Mouse (Mus musculus): ENCODE results near the gene Chrm5.

Gene Chrm5

DNA sequence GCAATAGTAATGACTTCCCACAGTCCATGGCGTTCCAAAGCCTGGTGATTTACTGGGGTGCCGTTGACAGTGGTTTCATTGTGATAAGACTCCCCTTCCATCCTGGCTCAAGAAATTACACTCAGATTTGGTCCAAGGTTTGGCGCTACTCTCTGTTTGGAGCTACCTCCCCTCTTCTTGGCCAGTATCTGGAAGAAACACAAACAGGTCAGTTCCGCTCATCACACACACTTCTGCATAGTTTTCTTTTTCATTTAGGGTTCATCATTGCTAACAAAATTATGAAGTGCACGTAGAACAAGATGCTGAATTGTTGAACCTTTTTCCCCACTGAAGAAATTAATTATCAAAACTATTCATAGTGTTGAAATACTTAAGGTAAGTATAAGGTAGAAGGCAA is at the start of gene Chrm5:
Gene Chrm5, minus strand, starts transcription at position 101 of the 400 bp plus-strand sequence.
- DNase-seq (ENCODE audit: low spot score) = no peak

DNA sequence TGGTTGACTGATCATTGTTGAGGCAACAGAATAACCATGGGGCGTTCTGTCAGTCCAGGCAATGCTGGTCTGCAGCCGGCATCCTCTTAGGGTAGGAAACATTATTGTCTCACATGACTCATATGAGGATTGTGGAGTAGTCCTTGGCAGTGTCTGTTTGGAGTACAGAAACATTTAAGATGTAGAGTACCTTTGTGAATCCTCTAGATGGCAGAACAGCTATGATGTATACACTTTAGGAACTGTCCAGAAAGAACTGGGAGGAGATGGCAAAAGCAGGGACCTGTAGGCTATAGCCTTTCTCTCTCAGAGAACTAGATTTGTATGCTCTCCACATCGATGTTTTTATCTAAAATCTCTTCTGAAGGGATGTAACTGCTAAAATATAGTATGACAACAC is 46.4 kb upstream of the Chrm5 start:
- no peak for DNase-seq (ENCODE audit: low spot score)

DNA sequence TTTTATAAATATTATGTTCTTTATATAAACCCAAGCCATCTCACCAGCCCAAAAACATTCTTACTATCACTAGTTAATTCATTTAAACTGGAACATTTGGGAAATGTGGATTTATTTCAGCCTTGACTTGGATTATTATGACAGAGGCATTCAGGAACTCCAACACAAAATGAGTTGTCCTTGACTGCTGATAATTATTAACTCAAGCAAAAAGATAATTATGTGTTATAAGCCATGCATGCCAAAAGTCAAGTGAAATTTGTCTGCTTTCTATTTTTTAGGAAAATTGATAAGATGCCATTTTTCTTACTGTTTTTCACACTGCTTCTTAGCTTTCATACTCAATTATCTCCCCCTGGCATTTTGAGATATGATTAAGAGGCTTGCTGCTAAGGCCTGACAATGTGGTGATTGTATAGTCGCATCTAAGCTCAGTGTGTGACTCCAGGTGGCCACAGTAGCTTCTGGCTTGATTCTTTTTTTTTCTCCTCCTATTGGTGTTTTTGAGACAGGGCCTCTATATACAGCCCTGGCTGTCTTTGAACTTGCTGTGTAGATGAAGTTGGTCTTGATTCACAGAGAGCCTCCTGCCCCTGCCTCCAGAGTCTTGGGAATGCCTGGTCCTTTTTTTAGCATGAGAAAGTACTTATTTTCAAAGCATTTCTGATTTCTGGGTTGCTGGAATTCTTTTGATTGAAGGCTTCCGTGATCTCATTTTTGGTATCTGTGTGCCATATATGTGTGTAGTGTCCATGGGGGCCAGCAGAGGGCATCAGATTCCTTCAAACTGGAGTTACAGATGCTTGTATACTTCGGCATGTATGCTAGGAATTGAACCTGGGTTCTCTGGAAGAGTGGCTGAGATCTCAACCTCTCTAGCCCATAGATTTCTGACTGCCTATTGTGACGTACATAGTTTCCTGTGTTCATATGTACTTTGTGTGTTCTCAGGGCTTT is 40.2 kb upstream of the Chrm5 start:
- DNase-seq (ENCODE audit: low spot score) = no peak

DNA sequence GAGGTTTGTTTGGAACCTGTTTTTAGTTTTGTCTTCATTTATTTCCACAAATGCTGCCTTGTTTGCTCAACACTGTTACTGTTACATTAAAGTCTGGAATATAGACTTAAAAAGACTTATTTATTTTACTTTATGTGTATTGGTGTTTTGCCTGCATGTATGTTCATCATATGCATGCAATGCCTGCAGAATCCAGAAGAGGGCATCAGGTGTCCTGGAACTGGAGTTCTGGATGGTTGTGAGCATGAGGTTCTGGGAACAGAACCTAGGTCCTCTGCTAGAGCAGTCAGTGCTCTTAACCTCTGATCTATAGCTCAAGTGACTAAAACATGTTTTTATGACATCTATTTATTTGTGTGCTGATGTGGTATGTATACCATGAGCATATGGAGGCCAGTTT is 38.0 kb upstream of the Chrm5 start:
- DNase-seq (ENCODE audit: low spot score) = no peak

DNA sequence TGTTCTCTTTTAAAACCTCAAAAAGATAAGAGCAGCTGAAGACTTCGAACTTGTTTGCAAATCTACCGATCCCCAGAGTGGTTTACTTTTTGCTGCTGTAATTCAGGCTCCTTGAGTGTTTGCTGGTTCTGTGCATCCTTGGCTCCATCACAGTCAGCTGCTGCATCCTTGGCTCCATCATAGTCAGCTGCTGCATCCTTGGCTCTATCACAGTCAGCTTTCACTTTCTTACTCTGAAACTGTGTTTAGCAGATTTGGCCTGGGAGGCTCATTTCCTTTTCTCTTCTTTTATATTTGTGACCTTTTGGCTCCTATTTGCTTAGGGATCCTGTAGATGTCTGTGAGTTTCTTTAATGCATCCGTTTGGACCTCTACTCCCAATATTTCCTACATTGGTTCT is 36.6 kb upstream of the Chrm5 start:
- DNase-seq (ENCODE audit: low spot score) = no peak

DNA sequence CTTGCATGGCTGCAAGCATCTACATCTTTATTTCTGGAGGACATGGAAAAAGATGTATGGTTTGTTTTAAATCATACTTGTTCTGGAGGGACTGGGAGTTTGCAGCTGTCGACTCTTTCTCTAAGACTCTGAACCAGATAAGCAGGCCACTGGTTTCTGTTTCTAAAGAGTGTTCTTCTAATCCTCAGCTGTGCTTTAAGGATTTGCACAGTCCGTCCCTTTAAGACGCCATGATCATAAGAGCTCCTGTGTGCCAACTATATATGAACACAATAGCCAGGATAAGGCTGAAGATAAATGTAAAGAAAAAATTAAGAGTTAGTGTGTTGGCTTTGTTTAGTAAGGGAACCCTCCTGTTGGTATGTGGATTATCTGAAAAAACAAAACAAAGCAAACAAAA is 36.2 kb upstream of the Chrm5 start:
- no peak for DNase-seq (ENCODE audit: low spot score)

DNA sequence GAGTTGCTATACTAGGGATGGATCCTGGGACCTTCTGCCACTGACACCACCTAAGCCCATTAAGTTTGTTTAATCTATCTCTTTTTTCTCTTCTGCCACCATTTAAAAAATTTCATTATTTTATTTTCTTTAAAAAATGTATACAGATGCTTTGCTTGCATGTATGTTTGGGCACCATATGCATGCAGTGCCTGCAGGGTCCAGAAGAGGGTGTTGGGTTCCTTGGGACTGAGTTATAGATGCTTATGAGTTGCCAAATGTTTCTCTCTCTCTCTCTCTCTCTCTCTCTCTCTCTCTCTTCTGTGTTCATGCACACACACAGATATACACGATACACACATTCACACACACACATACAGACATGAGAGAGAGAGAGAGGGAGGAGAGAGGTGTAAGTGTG is 32.5 kb upstream of the Chrm5 start:
- DNase-seq (ENCODE audit: low spot score) = no peak

DNA sequence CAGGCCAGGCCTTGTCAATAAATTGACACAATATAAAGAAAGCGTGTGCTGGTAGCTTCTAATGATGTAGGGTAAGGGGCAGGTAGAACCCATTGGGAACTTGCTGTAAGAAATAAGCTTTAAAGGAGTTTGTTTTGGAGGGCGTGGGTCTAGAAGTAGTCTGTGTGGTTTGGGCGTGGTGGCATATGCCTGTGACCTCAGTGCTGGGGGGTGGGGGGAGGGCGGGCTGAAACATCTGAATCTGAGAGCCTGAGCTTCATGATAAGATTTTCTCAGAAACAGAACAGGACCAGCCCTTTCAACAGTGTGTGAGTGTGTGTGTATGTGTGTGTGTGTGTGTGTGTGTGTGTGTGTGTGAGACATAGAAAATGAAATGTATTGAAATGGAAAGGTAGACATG is 29.6 kb upstream of the Chrm5 start:
- no peak for DNase-seq (ENCODE audit: low spot score)

DNA sequence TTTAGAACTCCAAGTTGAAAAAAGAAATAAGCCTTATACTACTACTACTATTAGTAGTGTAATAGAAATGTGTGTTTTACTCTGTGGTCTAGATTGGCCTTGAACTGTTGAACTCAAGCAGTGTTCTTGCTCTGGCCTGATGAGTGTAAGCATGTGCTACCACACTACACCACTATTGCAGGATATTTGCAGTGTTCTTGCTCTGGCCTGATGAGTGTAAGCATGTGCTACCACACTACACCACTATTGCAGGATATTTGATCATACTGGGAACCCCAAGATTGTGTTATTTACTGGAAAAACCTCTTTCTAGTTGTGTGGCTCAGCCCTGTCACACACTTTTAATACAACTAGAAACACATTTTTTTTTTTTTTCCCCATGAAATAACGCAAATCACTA is 26.9 kb upstream of the Chrm5 start:
- no peak for DNase-seq (ENCODE audit: low spot score)

DNA sequence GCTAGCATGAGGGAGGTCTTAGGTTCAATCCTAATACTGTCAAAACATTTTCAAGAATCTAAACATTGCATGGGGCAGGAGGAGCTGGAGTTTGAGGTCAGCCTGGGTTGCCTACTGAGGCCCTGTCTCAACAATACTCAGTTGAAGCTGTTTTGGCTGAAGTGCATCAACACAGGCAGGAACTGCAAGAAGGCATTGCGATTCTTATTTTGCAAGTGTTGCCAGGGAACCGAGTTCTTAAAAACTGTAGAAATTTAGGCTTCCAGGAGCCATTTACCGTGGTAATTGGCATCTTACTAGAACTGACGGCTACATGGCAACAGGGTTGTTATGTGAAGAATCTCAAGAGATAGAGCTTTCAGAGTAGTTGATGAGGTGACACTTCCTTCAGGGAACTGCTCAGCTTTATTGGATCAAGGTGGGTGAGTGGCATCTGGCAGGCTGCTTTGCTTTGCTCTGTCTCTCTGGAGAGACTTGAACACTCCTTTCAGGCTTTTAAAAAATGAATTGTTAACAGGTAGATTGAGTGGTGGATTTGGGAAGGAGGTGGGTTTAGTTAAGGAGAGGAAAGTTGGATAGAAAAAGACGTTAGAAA is 26.4 kb upstream of the Chrm5 start:
- no peak for DNase-seq (ENCODE audit: low spot score)

DNA sequence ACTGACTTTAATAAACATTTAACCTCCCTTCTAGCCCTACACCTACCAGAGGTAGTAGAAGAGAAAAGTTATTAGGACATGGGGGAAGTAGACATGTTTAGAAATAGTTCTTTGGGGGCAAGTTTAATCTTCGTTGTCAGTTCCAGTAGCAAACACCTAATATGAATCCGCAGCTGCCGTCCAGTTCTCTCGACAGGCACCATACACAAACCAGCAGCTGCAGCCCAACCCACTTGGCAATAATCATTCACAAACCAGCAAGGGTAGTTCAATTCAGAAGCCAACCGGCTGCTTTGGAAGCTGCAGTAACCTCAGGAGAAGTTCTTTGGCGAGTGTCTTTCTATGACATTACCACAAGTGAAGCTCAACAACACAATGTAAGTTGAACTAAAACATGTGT is 23.4 kb upstream of the Chrm5 start:
- DNase-seq (ENCODE audit: low spot score) = no peak

DNA sequence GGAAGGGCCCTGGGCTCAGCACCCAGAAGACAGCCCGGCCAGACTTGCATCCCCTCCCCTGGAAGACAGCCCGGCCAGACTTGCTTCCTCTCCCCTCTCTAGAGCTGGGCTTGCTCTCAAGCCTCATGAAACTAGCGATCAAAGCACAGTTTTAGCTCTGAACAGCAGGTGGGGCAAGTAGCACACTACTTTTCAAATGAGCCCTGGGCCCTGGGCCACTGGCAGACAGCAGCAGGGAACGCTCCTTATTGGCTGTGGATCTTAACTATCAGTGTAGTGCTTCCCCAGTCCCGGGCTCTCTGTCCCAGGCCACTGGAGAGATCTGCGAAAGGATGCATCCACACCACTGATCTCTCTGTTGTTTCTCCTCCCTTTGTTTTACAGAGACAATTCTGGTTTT is 20.6 kb upstream of the Chrm5 start:
- DNase-seq (ENCODE audit: low spot score) = peak; percentile 37

DNA sequence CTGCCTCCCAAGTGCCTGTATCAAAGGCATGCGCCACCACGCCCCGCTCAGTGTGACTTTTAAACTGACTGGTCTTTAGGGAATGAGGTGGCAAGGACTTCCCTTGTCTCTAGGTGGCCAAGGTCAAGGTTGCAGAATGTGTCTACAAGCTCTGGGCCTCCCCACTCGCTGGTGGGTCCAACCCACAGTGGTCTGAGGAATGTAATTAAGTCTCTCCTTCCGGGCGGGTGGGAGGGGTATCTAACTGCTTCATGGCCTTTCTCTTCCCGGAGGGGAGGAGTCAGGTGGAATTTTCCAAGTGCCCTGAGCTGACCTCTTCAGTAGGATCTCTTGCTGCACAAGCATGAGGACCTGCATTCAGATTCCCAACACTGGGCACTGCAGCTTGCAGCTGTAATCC is 17.3 kb upstream of the Chrm5 start:
- DNase-seq (ENCODE audit: low spot score) = no peak

DNA sequence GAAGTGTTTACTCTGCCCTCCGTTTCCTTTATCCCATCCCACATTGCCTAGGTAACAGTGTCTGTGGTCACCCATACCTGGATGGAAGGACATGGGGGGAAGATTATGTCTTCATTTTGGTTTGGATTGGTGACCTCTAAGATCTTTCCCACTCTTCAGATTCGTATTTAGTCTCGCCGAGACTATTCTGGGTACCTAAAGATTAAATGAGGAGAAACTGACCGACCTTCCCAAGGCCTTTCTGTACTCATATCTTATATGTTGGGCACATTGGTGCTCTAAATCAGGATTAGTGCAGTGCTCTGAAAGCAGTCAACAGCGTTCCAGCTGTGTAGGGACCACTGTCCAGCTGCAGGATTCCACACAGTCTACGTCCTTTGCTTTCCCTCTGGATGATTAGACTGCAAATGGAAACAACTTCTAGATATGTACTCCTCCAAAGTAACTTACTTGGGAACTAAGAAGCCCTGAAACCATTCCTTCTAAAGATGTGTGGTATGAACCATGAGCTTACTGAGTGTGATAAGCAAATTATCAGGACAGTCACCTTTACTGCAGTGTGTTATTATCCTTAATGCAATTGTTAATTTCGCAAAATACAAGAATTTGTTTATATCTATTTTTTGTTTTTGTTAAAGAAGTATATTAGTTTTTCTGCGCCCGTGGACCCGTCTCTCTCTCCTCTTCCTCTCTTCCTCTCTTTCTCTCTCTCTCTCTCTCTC is 13.1 kb upstream of the Chrm5 start:
- no peak for DNase-seq (ENCODE audit: low spot score)

DNA sequence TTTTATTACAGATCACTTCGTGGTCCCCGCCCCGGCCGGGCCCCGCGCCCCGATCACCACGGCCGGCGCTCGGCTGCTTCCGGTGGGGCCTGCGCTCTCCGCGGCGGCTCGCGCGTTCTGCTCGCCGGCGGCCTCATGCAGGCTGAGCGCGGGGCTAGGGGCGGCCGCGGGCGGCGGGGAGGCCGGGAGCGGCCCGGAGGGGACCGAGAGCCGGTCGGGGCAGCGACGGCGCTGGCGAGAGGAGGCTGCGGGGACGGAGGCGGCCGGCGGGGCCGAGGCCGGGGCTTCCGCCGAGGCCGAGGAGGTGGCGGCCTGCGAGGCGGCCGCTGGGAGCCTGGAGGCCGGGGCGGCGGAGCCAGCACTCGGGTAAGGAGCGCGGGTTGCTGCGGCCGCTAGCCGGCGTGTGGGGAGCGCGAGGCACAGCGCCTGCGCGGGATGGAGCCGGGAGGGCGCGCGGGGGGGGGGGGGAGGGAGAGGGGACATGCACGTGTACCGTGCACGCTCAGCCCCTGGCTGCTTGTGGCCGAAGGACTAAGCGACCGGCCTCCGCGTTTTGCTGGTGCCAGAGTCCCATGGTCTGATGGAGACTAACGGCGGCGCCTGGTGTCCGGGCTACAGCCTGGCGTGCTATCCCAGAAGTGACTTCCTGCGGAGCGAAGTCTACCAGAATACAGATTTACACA is 12.4 kb upstream of the Chrm5 start, which contains the start of gene Aven:
Gene Aven, plus strand, starts transcription at position 109 of the 683 bp plus-strand sequence.
- peak; percentile 79 for DNase-seq (ENCODE audit: low spot score)

DNA sequence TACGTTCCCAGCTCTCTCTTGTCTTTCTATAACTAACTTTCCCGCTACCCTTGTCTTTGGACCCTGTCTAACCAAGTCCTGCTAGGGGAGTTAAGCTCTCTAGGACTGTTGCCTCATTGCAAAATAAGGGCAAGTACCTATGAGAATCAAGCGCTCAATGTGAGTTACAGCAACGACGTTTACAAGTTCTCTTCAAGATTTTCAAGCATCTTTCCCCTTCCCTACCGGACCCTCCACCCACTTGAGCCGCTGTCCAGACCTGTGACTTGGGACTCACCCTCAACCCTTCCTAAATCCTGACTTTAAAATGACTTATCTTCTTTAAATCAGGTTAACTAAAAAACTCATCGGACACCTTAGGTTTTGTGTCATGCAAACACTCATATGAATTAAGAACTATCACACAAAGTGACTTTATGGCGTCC is 11.9 kb upstream of the Chrm5 start:
- DNase-seq (ENCODE audit: low spot score) = peak; percentile 24

DNA sequence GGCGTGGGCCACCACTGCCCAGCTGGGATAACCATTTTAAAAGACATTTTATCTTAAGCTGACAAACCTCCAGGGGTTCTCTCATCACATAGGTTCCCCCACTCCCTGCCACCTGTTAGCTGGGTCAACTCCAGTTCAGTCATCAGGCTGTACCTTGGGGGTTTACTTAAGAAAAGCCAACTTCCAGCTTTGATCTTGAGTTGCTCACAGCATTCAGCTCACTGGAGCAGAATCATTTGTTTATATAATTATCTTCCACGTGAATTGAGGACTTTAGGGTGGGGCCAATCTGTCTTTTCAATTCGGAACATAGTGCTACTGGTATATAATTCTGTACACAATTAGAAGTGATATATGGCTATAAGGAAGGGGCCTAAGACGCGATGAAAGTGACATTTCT is 11.1 kb upstream of the Chrm5 start:
- DNase-seq (ENCODE audit: low spot score) = no peak

DNA sequence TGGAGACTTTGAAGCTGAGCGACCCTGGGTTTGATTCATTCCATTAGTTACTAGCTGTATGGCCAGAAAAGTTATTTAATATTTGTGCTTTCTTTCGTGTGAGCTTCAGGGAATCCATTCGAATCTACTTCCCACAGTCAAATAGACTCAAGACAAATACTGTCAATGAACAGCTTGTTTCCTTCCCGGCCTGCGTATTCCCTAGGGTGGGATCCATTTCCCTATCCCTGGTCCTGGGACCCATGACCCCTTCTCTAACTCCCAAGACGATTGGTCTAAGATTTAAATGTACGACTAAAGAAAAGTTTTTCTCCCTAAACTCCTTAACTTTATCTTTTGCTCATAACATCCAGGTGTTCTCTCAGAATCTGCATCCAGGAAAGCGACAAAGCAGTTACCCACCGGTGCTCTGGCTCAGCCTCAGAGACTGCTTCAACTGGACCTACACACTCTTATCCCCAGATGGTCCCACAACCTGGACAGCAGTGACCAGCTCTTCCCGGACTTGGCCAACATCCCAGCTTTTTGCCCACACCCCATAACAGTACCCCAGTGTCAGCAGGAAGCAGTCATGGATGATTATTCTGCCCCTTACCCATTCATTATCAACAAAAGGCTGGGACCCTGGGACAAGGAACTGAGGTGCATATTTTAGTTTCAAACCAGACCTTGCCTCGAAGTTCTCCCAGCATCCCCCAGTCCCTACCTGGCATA is 10.1 kb upstream of the Chrm5 start:
- DNase-seq (ENCODE audit: low spot score) = no peak

DNA sequence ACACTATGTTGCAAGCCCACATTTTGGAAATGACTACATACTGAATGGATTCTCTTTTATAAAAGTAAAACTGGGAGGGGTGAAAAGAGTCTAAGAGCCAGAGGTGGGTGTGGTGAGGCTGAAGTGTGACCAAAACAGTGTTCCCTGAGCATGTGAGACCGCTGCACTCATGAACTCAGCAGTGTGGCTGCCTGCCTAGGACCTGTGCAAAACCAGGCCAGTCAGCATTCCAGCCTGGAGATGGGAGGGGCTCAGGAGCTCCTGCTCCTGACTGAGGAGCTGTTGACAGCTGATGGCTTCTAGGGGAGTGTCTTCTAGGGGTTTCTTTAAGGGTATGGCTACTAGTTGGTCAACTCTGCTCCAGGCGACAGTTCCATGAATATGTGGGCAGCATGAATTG is 4.3 kb upstream of the Chrm5 start:
- no peak for DNase-seq (ENCODE audit: low spot score)

DNA sequence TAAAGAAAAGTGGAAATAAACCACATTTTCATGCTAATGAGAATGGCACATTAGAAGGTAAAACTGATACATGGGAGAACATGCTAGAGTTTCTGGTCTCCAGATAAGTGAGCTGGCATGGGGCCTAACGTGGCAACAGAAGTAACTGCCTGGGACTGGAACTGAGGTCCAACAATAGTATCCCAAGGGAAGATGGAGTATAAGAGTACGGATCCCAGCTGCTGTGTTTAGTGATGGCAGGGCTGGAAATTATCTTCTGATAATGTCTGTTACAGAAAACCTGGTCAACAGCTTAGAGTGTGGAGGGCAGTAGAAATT is 2.7 kb upstream of the Chrm5 start:
- DNase-seq (ENCODE audit: low spot score) = no peak

DNA sequence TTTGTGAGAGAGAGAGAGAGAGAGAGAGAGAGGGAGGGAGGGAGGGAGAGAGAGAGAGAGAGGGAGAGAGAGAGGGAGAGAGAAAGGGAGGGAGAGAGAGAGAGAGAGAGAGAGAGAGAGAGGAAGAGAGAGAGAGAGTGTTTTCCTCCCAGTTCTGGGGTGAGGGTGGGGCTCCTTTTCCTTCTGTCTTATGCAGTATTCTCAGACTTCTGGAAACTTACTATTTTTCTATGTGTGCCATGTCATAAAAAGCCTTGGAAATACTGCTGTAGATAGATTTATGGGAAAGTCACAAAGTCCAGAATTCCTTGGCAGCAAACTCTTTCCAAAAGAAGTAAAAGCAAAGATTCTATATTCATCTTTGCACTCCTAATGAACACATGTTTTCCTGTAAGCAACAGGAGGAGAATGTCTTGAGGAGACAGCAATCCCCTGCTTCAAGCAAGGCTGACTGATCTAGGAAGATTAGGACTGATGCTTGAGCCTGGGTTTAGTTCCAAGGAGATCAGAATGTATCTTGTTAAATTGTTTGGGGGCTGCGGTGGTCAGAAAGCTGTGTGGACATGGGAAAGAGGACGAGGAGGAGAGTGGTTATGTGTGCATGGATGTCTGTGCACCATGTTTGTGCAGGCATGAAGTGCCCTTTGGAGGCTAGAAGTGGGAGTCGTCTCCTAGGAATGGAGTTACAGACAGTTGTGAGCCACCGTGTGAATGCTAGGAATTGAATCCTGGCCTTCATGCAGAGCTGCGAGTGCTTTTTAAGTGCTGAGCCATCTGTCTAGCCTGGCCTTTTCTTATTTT is 2.2 kb upstream of the Chrm5 start:
- no peak for DNase-seq (ENCODE audit: low spot score)

Data from urinary bladder, postnatal 25 days (tissue).